Mouse (Mus musculus) thymus, adult 18-20 months (tissue): Measurements from ENCODE around the gene Defb33.

Source experiments
- DNase-seq, 2 experiments: peaks; one replicate each; pipeline ENCODE4 v3.0.0; 2022; ENCODE audit warnings: mixed read lengths in 2 of 2

The Defb33 gene

DNA sequence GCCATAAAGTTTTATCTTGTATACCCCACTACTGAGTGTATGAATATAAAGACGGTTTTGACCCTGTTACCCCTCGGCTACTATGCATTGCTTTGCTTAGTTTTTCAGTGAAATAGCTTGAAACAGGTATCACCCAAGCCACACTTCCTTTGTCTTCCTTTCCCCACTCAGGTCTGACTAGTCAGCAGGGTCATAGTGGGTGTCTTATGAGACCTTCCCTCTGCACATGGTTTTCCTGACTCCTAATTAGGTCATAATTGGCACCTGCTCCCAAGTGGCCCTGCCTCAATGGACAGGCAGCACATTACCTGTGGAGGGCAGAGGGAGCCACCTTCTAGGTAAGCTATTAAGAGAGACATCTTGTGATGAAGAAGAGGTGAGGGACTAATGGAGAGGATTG lies at the start of gene Defb33:
TSS of gene Defb33 (plus strand) at position 301 of the 400 bp plus-strand sequence.
- no peak for DNase-seq

DNA sequence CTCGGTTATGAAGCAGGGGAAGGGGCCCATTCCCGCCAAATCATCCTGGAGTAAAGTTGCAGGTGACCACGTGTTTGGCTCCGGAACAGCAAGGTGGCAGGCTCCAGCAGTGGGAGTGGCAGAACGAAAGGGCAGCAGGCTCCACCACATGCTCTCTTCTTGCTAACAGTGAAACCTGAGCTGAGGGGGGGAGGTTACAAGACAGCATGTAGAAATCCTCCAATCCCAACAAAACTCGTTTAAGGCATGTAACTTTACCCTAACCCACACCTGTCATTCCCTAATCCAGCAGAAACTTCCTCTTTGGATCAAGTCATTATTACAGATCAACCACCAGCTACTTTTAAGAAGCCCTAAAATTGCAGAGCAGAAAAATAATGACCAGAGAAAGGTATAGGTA lies 17.9 kb upstream of the Defb33 start:
- DNase-seq, result no peak

DNA sequence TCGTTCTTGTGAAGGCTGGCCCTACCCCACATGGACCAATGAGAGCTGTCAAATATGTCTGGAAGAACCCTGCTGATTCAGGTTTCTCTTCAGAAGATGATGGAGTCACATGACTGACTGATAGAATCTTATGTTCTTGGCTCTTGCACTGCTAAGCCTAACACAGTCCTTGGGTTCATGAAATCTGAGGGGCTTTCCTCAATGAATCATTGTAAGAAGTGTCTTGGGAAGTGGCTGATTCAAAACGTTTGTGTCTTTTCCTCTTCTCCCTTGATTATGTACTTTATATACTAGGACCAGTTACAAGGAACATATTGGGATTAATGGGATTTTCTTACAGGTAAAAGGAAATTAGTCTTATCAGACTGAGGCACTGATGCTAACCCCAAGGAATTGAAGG lies 10.1 kb downstream of the Defb33 start, which contains the start of gene Gm15056:
TSS of gene Gm15056 (minus strand) at position 101 of the 400 bp plus-strand sequence.
- DNase-seq, result no peak

DNA sequence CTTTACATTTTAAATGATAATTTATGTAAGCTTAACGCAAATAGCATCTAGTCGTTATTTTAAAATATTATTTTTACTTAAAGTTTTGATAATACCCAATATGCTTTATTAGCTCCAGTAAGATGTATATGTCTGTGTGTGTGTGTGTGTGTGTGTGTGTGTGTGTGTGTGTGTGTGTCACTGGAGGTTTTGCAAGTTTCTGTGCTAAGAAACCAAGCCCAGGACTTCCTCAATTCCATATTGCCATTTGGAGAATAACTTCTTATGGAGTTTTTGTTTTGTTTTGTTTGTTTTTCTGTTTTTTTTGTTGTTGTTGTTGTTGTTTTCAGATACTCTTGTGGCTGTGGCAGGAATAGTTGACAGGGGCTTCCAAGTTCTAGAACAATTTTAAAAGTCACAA lies 14.7 kb downstream of the Defb33 start:
- no peak for DNase-seq

DNA sequence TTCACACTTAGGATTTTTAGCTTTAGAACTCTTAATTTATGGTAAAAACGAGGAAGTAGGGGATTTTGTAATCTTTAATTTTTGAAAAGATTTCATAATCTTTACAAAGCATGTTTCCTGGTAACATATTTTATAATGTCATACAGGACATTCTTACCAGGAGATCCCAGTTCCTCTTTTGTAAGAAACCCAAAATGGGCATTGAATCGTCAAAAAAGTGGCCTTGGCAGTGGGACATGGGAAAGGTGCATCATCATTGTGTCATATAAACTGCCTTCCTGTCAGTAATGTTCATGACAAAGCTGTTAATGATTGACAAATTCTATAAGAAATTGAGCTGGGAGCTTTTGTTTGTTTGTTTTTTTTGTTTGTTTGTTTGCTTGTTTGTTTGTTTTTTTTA lies 15.8 kb downstream of the Defb33 start:
- no peak for DNase-seq

DNA sequence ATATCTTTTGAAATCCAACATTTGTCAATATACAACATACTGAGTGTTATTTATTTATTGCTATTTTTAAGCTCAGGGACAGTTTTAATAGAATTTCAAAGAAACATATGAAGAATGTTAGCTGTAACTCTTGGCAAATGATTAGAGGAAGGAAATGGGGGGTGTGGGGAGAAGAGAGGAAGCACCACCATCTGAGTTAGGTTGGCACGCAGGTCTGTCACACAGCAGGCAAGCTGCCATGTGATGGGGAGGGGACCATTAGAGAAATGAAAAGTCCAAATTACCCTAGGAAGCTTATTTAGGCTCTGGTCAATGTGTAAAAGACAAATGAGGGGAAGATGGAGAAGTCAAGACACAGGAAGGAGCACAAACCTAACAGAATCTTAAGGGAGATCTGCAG lies 19.8 kb downstream of the Defb33 start:
- no peak for DNase-seq

DNA sequence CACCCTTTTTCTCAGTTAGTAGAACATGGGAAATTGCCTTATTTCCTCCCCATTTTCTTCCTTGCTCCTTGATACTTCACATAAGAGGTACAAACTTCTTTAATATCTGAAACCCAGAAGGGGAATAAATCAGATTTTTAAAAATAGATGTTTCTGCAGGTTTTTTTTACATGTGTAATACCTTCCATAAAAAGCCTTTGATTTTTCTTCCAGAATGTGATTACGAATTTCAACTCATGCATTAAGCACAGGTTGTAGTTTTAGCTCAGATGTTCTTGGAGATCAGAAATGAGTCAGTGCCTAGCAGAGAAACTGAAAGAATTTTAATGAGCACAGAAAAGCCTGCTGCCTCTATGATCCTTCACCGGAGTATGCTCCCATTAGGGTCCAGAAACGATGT lies 29.5 kb downstream of the Defb33 start, which contains the start of gene Gm6040:
TSS of gene Gm6040 (minus strand) at position 101 of the 400 bp plus-strand sequence.
- no peak for DNase-seq

DNA sequence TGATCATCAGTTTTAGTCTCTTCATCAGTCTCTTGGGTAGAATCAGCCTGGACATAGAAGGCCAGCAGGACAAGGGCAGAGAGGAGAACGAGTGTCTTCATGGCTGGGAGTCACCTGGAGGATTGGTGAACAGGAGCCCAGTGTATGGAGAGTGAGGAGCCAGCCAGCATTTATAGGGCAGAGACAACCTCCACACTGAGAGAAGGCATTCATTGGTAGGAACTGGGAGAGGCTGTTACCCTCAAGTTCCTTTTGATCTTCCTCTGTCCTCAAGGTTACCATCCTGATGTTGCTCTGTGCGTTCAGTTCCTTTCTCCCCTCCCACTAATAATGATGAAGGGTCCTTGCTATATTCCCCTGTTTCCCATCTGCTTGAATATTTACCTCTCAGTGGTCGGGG lies 52.1 kb downstream of the Defb33 start, which contains the start of gene AY761185:
TSS of gene AY761185 (minus strand) at position 101 of the 400 bp plus-strand sequence.
- DNase-seq, result no peak
